Mouse (Mus musculus): Measurements from ENCODE around the gene Zfp866. TPM values are rescaled to one million over a fixed set of nuclear protein-coding genes. Genes with fewer than 3 reads are reported as not detected.
A peak's percentile ranks its signal among the peaks of the same experiment; 100 is the strongest.

The Zfp866 gene
- polyA plus RNA-seq (2014; fragmentation: Nextera tagmentation; extraction: Ambion mirVana) = 26.2 and 35.8 TPM in 2 replicates

DNA sequence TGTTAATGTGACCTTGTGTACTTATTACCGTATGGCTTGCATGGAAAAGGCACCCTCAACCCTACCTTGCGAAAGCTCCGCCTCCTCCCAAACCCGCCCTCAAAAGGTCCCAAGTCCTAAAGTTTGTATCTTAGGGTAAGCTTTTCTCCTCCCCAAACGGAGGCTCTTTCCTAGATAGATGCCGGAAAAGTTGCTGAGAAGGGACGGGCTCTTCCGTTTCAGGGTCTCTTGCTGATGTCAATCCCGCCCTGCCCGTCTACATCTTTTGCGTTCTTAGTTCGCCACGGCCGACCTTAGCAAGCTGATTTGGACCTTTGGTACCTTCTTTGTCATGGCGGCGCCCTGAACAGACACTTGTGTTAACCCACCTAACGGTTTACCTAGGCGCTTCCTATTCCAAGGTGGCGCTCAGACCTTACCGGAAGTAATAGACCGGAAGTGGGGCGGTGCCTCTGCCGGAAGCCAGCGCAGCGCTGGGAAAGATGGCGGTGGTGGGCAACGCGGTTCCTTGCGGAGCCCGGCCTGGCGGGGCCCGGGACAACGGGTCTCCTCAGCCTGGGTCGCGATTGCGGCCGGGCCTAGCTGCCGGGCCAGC is at the start of gene Zfp866, which contains the start of gene Atp13a1:
Zfp866 (minus strand) TSS at position 406 of the 595 bp plus-strand sequence.
Atp13a1 (plus strand) TSS at position 391 of the 595 bp plus-strand sequence.
- no peaks in the 10 kb centered on the region for H3K9me3 ChIP-seq (ENCODE audit: control insufficient read depth, low read length)
- peak; percentile 94 for ATAC-seq (ENCODE audit: low FRiP score, low TSS enrichment)
- WGBS = under 1% methylated on average over 38 of the region's 38 CpGs
- H3K4me1 ChIP-seq (ENCODE audit: control insufficient read depth, insufficient read depth, low read length) = peaks cover 12% of the 10 kb centered on the region
- H3K9ac ChIP-seq (ENCODE audit: low read depth, low read length) = peak within 1 kb of the TSS; percentile 96
- peak within 1 kb of the TSS; percentile 79 for H3K4me2 ChIP-seq (replicated peaks; ENCODE audit: low read depth, low read length)
- no peaks in the 10 kb centered on the region for H3K27me3 ChIP-seq (ENCODE audit: control insufficient read depth, insufficient read depth, low read length)
- peak within 1 kb of the TSS; percentile 99 for H3K4me3 ChIP-seq (ENCODE audit: low read length)
- H3K27ac ChIP-seq (ENCODE audit: low read depth, low read length) = peak within 1 kb of the TSS; percentile 84
- peaks cover 27% of the 10 kb centered on the region for H3K36me3 ChIP-seq (ENCODE audit: control insufficient read depth, insufficient read depth, low read length)

DNA sequence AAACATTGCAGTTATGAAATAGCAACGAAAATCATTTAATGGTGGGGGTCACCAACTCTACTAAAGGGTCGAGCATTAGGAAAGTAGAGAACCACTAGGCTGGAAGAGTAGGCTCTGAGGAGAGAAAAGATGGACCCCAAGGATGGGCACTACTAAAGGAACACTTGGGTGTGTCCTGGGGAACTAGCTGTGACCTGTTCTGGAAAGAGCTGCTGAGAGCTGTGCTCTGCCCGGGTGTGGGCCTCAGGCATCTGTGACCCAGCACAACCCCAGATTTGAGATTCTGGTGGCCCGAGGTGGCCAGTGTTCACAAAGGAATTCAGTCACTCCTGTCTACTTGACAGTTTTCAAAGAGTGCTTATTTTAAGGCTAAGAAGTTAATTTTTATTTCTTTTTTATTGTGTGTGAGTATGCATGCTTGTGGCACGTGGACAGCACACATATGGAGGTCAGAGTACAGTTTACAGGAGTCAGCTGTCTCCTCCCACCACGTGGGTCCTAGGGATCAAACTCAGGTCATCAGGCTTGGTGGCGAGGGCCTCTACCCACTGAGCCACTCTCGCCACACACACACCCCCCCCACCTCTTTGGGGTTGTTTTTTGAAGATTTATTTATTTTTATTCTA is 46.2 kb upstream of the Zfp866 start:
- ATAC-seq (ENCODE audit: low FRiP score, low TSS enrichment) = no peak
- Histone ChIP-seq H3K4me3 (ENCODE audit: low read length) (no peak overlapping the region), H3K27me3 (ENCODE audit: control insufficient read depth, insufficient read depth, low read length) (no peaks in the 10 kb centered on the region), H3K4me1 (ENCODE audit: control insufficient read depth, insufficient read depth, low read length) (0 out of 2 replicates have a peak, but pooled peaks cover 2% of the 10 kb centered on the region), H3K9me3 (ENCODE audit: control insufficient read depth, low read length) (no peaks in the 10 kb centered on the region), H3K9ac (ENCODE audit: low read depth, low read length) (no peak overlapping the region), H3K27ac (ENCODE audit: low read depth, low read length) (no peak overlapping the region), H3K36me3 (ENCODE audit: control insufficient read depth, insufficient read depth, low read length) (no peaks in the 10 kb centered on the region), H3K4me2 (replicated peaks; ENCODE audit: low read depth, low read length) (no peak overlapping the region)
- 74% methylated on average over 8 of the region's 8 CpGs for WGBS

DNA sequence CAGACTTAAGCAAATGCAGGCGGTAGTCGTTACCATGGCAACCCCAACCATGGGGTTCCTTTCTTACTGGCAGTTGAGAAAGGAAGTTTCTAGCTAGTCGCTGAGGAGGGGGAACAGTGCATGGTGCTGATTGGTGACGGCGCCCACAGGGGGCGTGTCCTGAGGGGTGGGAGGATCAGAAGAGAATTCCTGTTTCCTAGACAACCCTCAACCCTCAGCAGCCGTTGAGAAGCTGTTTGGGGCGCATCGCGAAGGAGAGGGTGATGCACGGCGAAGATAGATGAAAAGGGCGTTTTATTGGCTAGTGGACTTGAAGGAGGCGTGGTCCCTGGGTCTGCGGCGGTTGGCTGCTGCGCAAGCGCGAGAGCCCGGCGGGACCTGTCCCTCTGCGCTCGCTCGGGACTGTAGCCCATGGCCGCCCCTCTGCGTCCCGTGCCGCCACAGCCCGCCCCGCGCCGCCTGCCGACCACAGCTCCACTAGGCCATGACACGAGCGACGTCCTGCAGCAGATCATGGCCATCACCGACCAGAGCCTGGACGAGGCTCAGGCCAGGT is 41.4 kb upstream of the Zfp866 start, which contains the start of gene Pbx4:
Pbx4 (plus strand) TSS at position 194 of the 556 bp plus-strand sequence.
- Histone ChIP-seq H3K27me3 (ENCODE audit: control insufficient read depth, insufficient read depth, low read length) (no peaks in the 10 kb centered on the region), H3K4me2 (replicated peaks; ENCODE audit: low read depth, low read length) (peak within 1 kb of the TSS; percentile 92), H3K4me3 (ENCODE audit: low read length) (peak within 1 kb of the TSS; percentile 59), H3K27ac (ENCODE audit: low read depth, low read length) (peak within 1 kb of the TSS; percentile 37; the same call in 1 of the 2 replicates), H3K4me1 (ENCODE audit: control insufficient read depth, insufficient read depth, low read length) (0 out of 2 replicates have a peak, but pooled peaks cover 2% of the 10 kb centered on the region), H3K9ac (ENCODE audit: low read depth, low read length) (peak within 1 kb of the TSS; percentile 65), H3K9me3 (ENCODE audit: control insufficient read depth, low read length) (no peaks in the 10 kb centered on the region), H3K36me3 (ENCODE audit: control insufficient read depth, insufficient read depth, low read length) (0 out of 2 replicates have a peak, but pooled peaks cover 5% of the 10 kb centered on the region)
- peak; percentile 98 for ATAC-seq (ENCODE audit: low FRiP score, low TSS enrichment)
- under 1% methylated on average over 37 of the region's 38 CpGs for WGBS

DNA sequence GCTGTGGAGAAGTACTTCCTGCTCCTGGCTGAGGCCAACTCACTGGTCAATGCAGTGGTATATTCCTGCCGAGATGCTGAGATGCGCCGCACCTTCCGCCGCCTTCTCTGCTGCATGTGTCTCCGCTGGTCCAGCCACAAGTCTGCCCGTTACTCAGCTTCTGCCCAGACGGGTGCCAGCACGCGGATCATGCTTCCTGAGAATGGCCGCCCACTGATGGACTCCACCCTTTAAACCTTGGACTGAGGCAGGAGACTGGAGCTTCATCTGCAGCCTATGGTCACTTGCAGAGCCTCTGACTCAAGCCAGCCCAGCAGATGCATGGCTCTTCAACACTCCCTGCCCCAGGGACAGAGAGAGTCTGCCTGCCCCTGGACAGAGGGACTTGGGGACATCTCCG is 35.4 kb upstream of the Zfp866 start:
- Histone ChIP-seq H3K9ac (ENCODE audit: low read depth, low read length) (no peak overlapping the region), H3K9me3 (ENCODE audit: control insufficient read depth, low read length) (no peaks in the 10 kb centered on the region), H3K27me3 (ENCODE audit: control insufficient read depth, insufficient read depth, low read length) (no peaks in the 10 kb centered on the region), H3K4me3 (ENCODE audit: low read length) (no peak overlapping the region), H3K4me2 (replicated peaks; ENCODE audit: low read depth, low read length) (no peak overlapping the region), H3K36me3 (ENCODE audit: control insufficient read depth, insufficient read depth, low read length) (peaks cover 19% of the 10 kb centered on the region; the same call in 1 of the 2 replicates), H3K27ac (ENCODE audit: low read depth, low read length) (no peak overlapping the region), H3K4me1 (ENCODE audit: control insufficient read depth, insufficient read depth, low read length) (peaks cover 16% of the 10 kb centered on the region)
- 93% methylated on average over 12 of the region's 12 CpGs for WGBS
- no peak for ATAC-seq (ENCODE audit: low FRiP score, low TSS enrichment)

DNA sequence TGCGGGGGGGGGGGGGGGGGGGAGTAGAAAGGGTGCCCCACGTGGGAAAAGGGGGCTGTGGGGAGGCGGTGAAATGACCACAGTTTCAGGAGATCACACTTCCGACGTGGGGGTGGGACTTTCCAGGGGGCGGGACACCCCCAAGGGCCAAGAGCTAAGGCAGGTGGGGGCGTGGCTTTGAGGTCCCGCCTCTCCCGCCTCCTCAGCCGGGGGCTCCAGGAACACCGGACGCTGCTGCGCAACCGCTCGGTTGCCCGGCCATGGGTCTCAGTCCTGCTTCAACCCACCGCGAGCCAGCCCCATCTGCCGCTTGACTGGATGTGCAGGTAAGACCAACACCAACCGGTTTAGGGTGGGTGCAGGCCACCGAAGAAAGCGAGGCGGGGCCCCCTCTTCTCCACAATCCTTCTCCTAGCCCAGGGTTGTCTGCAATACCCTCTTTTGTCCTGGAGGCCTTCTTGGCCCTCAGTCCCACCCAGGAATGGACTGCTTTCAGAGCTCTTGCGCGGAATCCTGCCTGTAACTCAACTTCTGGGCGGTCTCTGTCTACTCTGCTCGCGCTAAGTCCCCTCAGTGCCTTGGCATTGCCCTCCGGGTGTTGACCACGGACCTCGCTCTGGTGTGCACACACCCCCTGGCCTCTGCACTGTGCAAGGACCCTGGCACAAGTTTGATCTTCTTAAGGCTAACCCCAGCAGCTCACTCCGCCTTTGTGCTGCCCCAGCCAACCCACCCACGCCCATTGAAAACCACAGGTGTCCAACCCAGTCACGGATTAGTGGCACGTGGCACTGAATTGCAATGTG is 31.6 kb upstream of the Zfp866 start, which contains the start of gene Lpar2:
Lpar2 (plus strand) TSS at position 44 of the 806 bp plus-strand sequence.
- peak within 1 kb of the TSS; percentile 69 for H3K9ac ChIP-seq (ENCODE audit: low read depth, low read length)
- peak within 1 kb of the TSS; percentile 64 for H3K4me3 ChIP-seq (ENCODE audit: low read length)
- H3K4me2 ChIP-seq (replicated peaks; ENCODE audit: low read depth, low read length) = peak within 1 kb of the TSS; percentile 81
- H3K9me3 ChIP-seq (ENCODE audit: control insufficient read depth, low read length) = no peaks in the 10 kb centered on the region
- peaks cover 16% of the 10 kb centered on the region for H3K4me1 ChIP-seq (ENCODE audit: control insufficient read depth, insufficient read depth, low read length)
- peak within 1 kb of the TSS; percentile 86 for H3K27ac ChIP-seq (ENCODE audit: low read depth, low read length)
- WGBS = 1% methylated on average over 29 of the region's 35 CpGs
- peak; percentile 87 for ATAC-seq (ENCODE audit: low FRiP score, low TSS enrichment)
- peaks cover 17% of the 10 kb centered on the region; the same call in 1 of the 2 replicates for H3K36me3 ChIP-seq (ENCODE audit: control insufficient read depth, insufficient read depth, low read length)
- no peaks in the 10 kb centered on the region for H3K27me3 ChIP-seq (ENCODE audit: control insufficient read depth, insufficient read depth, low read length)

DNA sequence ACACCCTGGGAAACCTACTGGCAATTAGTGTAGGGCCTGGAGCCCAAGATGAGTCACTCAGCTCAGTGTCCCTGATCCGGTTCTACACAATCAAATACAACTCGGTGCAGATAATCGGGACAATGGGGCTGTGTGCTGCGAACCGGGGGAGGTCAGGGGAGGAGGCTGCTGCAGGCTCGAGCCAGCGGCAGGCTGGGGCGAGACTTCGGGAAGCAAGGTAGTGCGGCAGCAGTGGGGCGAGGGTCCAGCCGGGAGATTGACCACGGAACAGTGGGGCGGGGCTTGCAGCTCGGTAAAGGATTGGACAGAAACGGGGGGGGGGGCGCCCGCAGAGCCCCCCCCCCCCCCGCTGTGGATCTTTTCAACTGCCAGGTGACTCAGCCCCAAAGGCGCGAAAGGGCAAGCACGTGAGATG is 31.0 kb upstream of the Zfp866 start:
- 2% methylated on average over 16 of the region's 22 CpGs for WGBS
- H3K4me3 ChIP-seq (ENCODE audit: low read length) = peak overlapping the region; percentile 64

DNA sequence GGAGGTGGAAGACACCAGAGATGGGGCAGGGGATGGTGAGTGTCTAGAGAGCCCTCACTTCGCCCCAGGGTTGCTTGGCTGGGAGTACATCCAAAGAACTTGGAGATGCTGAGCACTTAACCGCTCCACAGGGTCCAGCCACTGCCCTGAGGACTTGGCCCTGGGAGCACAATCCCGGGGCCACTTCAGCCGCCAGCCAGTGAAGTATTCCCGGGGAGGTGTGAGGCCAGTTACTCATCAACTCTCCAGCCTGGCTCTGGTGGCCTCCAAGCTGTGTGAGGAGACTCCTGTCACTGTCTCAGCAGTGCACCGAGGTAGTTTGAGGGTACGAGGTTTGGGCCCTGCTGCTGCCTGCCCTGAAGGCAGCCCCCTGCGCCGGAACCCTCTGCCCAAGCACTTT is 29.5 kb upstream of the Zfp866 start:
- Histone ChIP-seq H3K27ac (ENCODE audit: low read depth, low read length) (no peak overlapping the region), H3K4me2 (replicated peaks; ENCODE audit: low read depth, low read length) (no peak overlapping the region), H3K4me1 (ENCODE audit: control insufficient read depth, insufficient read depth, low read length) (peaks cover 16% of the 10 kb centered on the region), H3K27me3 (ENCODE audit: control insufficient read depth, insufficient read depth, low read length) (no peaks in the 10 kb centered on the region), H3K9me3 (ENCODE audit: control insufficient read depth, low read length) (no peaks in the 10 kb centered on the region), H3K9ac (ENCODE audit: low read depth, low read length) (no peak overlapping the region), H3K4me3 (ENCODE audit: low read length) (no peak overlapping the region), H3K36me3 (ENCODE audit: control insufficient read depth, insufficient read depth, low read length) (peaks cover 12% of the 10 kb centered on the region; the same call in 1 of the 2 replicates)
- 74% methylated on average over 9 of the region's 9 CpGs for WGBS
- no peak for ATAC-seq (ENCODE audit: low FRiP score, low TSS enrichment)

More for the DNA sequence above, 31.0 kb upstream of the Zfp866 start:
- H3K9me3 ChIP-seq (ENCODE audit: control insufficient read depth, low read length) = no peaks in the 10 kb centered on the region
- H3K4me1 ChIP-seq (ENCODE audit: control insufficient read depth, insufficient read depth, low read length) = peaks cover 16% of the 10 kb centered on the region
- peak overlapping the region; percentile 55 for H3K27ac ChIP-seq (ENCODE audit: low read depth, low read length)
- ATAC-seq (ENCODE audit: low FRiP score, low TSS enrichment) = peak; percentile 63
- peak overlapping the region; percentile 69 for H3K9ac ChIP-seq (ENCODE audit: low read depth, low read length)
- H3K27me3 ChIP-seq (ENCODE audit: control insufficient read depth, insufficient read depth, low read length) = no peaks in the 10 kb centered on the region
- peaks cover 20% of the 10 kb centered on the region; the same call in 1 of the 2 replicates for H3K36me3 ChIP-seq (ENCODE audit: control insufficient read depth, insufficient read depth, low read length)
- H3K4me2 ChIP-seq (replicated peaks; ENCODE audit: low read depth, low read length) = peak overlapping the region; percentile 81

DNA sequence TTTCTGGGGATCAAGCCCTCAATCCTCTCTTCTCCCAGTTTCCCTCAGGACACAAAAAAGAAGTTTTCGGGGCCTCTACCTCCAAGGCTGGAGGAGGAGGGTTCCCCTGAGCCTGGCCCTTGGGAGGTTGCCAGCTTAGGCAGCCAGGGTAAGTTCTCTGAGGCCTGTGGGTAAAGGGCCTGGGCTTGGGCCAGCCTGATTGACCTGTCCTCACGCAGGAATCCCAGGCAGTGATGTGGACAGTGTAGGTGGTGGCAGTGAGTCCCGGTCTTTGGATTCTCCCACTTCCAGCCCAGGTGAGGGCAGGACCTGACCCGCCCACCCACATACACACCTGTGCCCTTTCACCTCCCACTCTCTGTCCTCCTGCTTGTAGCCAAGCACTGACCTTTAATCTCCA is 24.4 kb upstream of the Zfp866 start:
- Histone ChIP-seq H3K27ac (ENCODE audit: low read depth, low read length) (no peak overlapping the region), H3K9ac (ENCODE audit: low read depth, low read length) (no peak overlapping the region), H3K9me3 (ENCODE audit: control insufficient read depth, low read length) (no peaks in the 10 kb centered on the region; the same call in 1 of the 2 replicates), H3K4me1 (ENCODE audit: control insufficient read depth, insufficient read depth, low read length) (no peaks in the 10 kb centered on the region), H3K36me3 (ENCODE audit: control insufficient read depth, insufficient read depth, low read length) (peaks cover 23% of the 10 kb centered on the region), H3K27me3 (ENCODE audit: control insufficient read depth, insufficient read depth, low read length) (no peaks in the 10 kb centered on the region), H3K4me3 (ENCODE audit: low read length) (no peak overlapping the region), H3K4me2 (replicated peaks; ENCODE audit: low read depth, low read length) (no peak overlapping the region)
- WGBS = 97% methylated on average over 4 of the region's 4 CpGs
- no peak for ATAC-seq (ENCODE audit: low FRiP score, low TSS enrichment)
